Mouse (Mus musculus) MEL (cell line): Measurements from ENCODE around the gene Glmp. TPM values are rescaled to one million over a fixed set of nuclear protein-coding genes. Genes with fewer than 3 reads are reported as not detected.
A peak's percentile ranks its signal among the peaks of the same experiment; 100 is the strongest.

Experiments used
- DNase-seq: peaks from one replicate; pipeline ENCODE4 v3.0.0; 2011; ENCODE audit warnings: low read depth, low spot score
- H3K27ac ChIP-seq: 2 replicates; pipeline ENCODE4 v1.5.1; 2012; ENCODE audit warnings: low read depth, mild to moderate bottlenecking, control low read depth, low read length, moderate library complexity; ENCODE audit not compliant: control insufficient read depth
- H3K27me3 ChIP-seq, 2 experiments: fragments of 150-350 bp in 1 of 2; sonication (generic) in 1 of 2; 2 replicates each; pipeline ENCODE4 v1.6.1; 2012; ENCODE audit warnings: low read length in 2 of 2, mild to moderate bottlenecking in 2 of 2, improper control_type of control experiment in 1 of 2, moderate library complexity in 1 of 2; ENCODE audit not compliant: insufficient read depth in 2 of 2, control insufficient read depth in 1 of 2
- H3K36me3 ChIP-seq, 2 experiments: 2 replicates each; pipeline ENCODE4 v1.6.1; 2012 to 2014; ENCODE audit warnings: low read length in 2 of 2, improper control_type of control experiment in 1 of 2, inconsistent platforms in 1 of 2, mild to moderate bottlenecking in 1 of 2; ENCODE audit not compliant: insufficient read depth in 2 of 2, control insufficient read depth in 1 of 2
- H3K4me1 ChIP-seq, 2 experiments: fragments of 150-350 bp in 1 of 2; sonication (generic) in 1 of 2; 2 replicates each; pipeline ENCODE4 v1.6.1; 2012; ENCODE audit warnings: low read length in 2 of 2, improper control_type of control experiment in 1 of 2, mild to moderate bottlenecking in 1 of 2; ENCODE audit not compliant: insufficient read depth in 2 of 2, control insufficient read depth in 1 of 2
- H3K4me3 ChIP-seq, 2 experiments: fragments of 150-350 bp in 1 of 2; sonication (generic) in 1 of 2; 2 replicates each; pipeline ENCODE4 v1.5.1; 2012; ENCODE audit warnings: low read depth in 2 of 2, low read length in 2 of 2, mild to moderate bottlenecking in 2 of 2, moderate library complexity in 2 of 2, control low read depth in 1 of 2, improper control_type of control experiment in 1 of 2; ENCODE audit not compliant: control insufficient read depth in 1 of 2, insufficient read depth in 1 of 2
- H3K79me2 ChIP-seq: 2 replicates; pipeline ENCODE4 v1.6.1; 2012; ENCODE audit warnings: mild to moderate bottlenecking, low read length, moderate library complexity; ENCODE audit not compliant: control insufficient read depth, poor library complexity, insufficient read depth
- H3K9ac ChIP-seq: 2 replicates; pipeline ENCODE4 v1.6.1; 2012; ENCODE audit warnings: low read depth, mild to moderate bottlenecking, control low read depth, low read length, moderate library complexity; ENCODE audit not compliant: control insufficient read depth, poor library complexity, severe bottlenecking
- H3K9me3 ChIP-seq: fragments of 150-350 bp; sonication (generic); replicated peaks from 2 replicates; pipeline ENCODE4 v1.6.1; 2012; ENCODE audit warnings: mild to moderate bottlenecking, low read length, improper control_type of control experiment, moderate library complexity; ENCODE audit not compliant: insufficient read depth
- BHLHE40 ChIP-seq: IDR thresholded peaks from 2 replicates; pipeline ENCODE4 v1.6.1; 2012; ENCODE audit warnings: low read depth, mild to moderate bottlenecking, inconsistent platforms, low read length, improper control_type of control experiment, borderline replicate concordance
- CHD1 ChIP-seq: IDR thresholded peaks from 2 replicates; pipeline ENCODE4 v1.6.1; 2012; ENCODE audit warnings: low read depth, mild to moderate bottlenecking, inconsistent platforms, low read length, improper control_type of control experiment
- CHD2 ChIP-seq: IDR thresholded peaks from 2 replicates; pipeline ENCODE4 v1.6.1; 2011; ENCODE audit warnings: low read length, improper control_type of control experiment
- CTCF ChIP-seq, 3 experiments: IDR thresholded peaks in 2 of 3; conservative IDR thresholded peaks in 1 of 3; 2 replicates each; pipeline ENCODE4 v1.5.1; 2011 to 2012; ENCODE audit warnings: low read length in 3 of 3, low read depth in 2 of 3, mild to moderate bottlenecking in 2 of 3, improper control_type of control experiment in 1 of 3, inconsistent platforms in 1 of 3, mixed read lengths in 1 of 3, moderate library complexity in 1 of 3; ENCODE audit not compliant: control insufficient read depth in 1 of 3, insufficient read depth in 1 of 3, poor library complexity in 1 of 3, severe bottlenecking in 1 of 3
- E2F4 ChIP-seq: IDR thresholded peaks from 2 replicates; pipeline ENCODE4 v1.6.1; 2011; ENCODE audit warnings: low read depth, low read length, improper control_type of control experiment, borderline replicate concordance
- ELF1 ChIP-seq: IDR thresholded peaks from 2 replicates; pipeline ENCODE4 v1.6.1; 2014; ENCODE audit warnings: low read depth, mild to moderate bottlenecking, inconsistent platforms, low read length, improper control_type of control experiment, moderate library complexity
- ETS1 ChIP-seq: IDR thresholded peaks from 2 replicates; pipeline ENCODE4 v1.6.1; 2012; ENCODE audit warnings: low read depth, mild to moderate bottlenecking, inconsistent platforms, low read length, improper control_type of control experiment, moderate library complexity
- GATA1 ChIP-seq: IDR thresholded peaks from 2 replicates; pipeline ENCODE4 v1.6.1; 2011; ENCODE audit warnings: low read depth, low read length, improper control_type of control experiment
- JUND ChIP-seq: IDR thresholded peaks from 2 replicates; pipeline ENCODE4 v1.6.1; 2011; ENCODE audit warnings: low read depth, mild to moderate bottlenecking, improper control_type of control experiment, low read length
- KAT2A ChIP-seq: conservative IDR thresholded peaks from 2 replicates; pipeline ENCODE4 v1.6.1; 2012; ENCODE audit warnings: low read depth, low read length, improper control_type of control experiment, inconsistent platforms
- MAFK ChIP-seq: IDR thresholded peaks from 2 replicates; pipeline ENCODE4 v1.6.1; 2011; ENCODE audit warnings: low read depth, mild to moderate bottlenecking, low read length, improper control_type of control experiment, borderline replicate concordance
- MAX ChIP-seq: IDR thresholded peaks from 2 replicates; pipeline ENCODE4 v1.6.1; 2011; ENCODE audit warnings: low read length, improper control_type of control experiment
- MAZ ChIP-seq: IDR thresholded peaks from 2 replicates; pipeline ENCODE4 v1.6.1; 2012; ENCODE audit warnings: low read depth, mild to moderate bottlenecking, inconsistent platforms, low read length, improper control_type of control experiment
- MXI1 ChIP-seq: IDR thresholded peaks from 2 replicates; pipeline ENCODE4 v1.6.1; 2011; ENCODE audit warnings: mild to moderate bottlenecking, low read depth, low read length, improper control_type of control experiment
- MYB ChIP-seq: IDR thresholded peaks from 2 replicates; pipeline ENCODE4 v1.6.1; 2011; ENCODE audit warnings: mild to moderate bottlenecking, low read depth, low read length, improper control_type of control experiment
- MYC ChIP-seq: IDR thresholded peaks from 2 replicates; pipeline ENCODE4 v1.6.1; 2011; ENCODE audit warnings: low read depth, mild to moderate bottlenecking, low read length, improper control_type of control experiment, moderate library complexity
- NRF1 ChIP-seq: IDR thresholded peaks from 2 replicates; pipeline ENCODE4 v1.6.1; 2014; ENCODE audit warnings: low read depth, mild to moderate bottlenecking, inconsistent platforms, low read length, improper control_type of control experiment, moderate library complexity; ENCODE audit not compliant: poor library complexity, insufficient read depth, severe bottlenecking
- POLR2A ChIP-seq, 2 experiments: IDR thresholded peaks; 2 replicates each; pipeline ENCODE4 v1.6.1; 2011 to 2012; ENCODE audit warnings: low read length in 2 of 2, mild to moderate bottlenecking in 2 of 2, control low read depth in 1 of 2, improper control_type of control experiment in 1 of 2, low read depth in 1 of 2, moderate library complexity in 1 of 2; ENCODE audit not compliant: control insufficient read depth in 1 of 2, insufficient read depth in 1 of 2, poor library complexity in 1 of 2
- POLR2AphosphoS2 ChIP-seq: IDR thresholded peaks from 2 replicates; pipeline ENCODE4 v1.6.1; 2011; ENCODE audit warnings: low read length, improper control_type of control experiment
- POLR2AphosphoS5 ChIP-seq: IDR thresholded peaks from 2 replicates; pipeline ENCODE4 v1.6.1; 2012; ENCODE audit warnings: low read depth, borderline replicate concordance, mild to moderate bottlenecking, inconsistent platforms, low read length, moderate library complexity, mixed read lengths
- RAD21 ChIP-seq: IDR thresholded peaks from 2 replicates; pipeline ENCODE4 v1.6.1; 2011; ENCODE audit warnings: mild to moderate bottlenecking, low read depth, low read length, improper control_type of control experiment
- RCOR1 ChIP-seq: IDR thresholded peaks from 2 replicates; pipeline ENCODE4 v1.6.1; 2012; ENCODE audit warnings: low read depth, mild to moderate bottlenecking, inconsistent platforms, low read length, improper control_type of control experiment
- SIN3A ChIP-seq: IDR thresholded peaks from 2 replicates; pipeline ENCODE4 v1.6.1; 2012; ENCODE audit warnings: low read length, improper control_type of control experiment, inconsistent platforms
- SMC3 ChIP-seq: IDR thresholded peaks from 2 replicates; pipeline ENCODE4 v1.6.1; 2011; ENCODE audit warnings: low read depth, low read length, improper control_type of control experiment
- TAL1 ChIP-seq: IDR thresholded peaks from 2 replicates; pipeline ENCODE4 v1.6.1; 2012; ENCODE audit warnings: mild to moderate bottlenecking, inconsistent platforms, low read length, moderate library complexity, mixed read lengths
- TCF12 ChIP-seq: IDR thresholded peaks from 2 replicates; pipeline ENCODE4 v1.6.1; 2014; ENCODE audit warnings: low read depth, mild to moderate bottlenecking, inconsistent platforms, low read length, improper control_type of control experiment, moderate library complexity
- USF1 ChIP-seq: IDR thresholded peaks from 2 replicates; pipeline ENCODE4 v1.6.1; 2014; ENCODE audit warnings: low read depth, mild to moderate bottlenecking, inconsistent platforms, low read length, improper control_type of control experiment, moderate library complexity
- USF2 ChIP-seq, 2 experiments: IDR thresholded peaks; 2 replicates each; pipeline ENCODE4 v1.6.1; 2011 to 2012; ENCODE audit warnings: improper control_type of control experiment in 2 of 2, low read length in 2 of 2, borderline replicate concordance in 1 of 2, inconsistent platforms in 1 of 2, low read depth in 1 of 2, mild to moderate bottlenecking in 1 of 2; ENCODE audit not compliant: insufficient read depth in 1 of 2
- ZC3H11A ChIP-seq: IDR thresholded peaks from 2 replicates; pipeline ENCODE4 v1.6.1; 2012; ENCODE audit warnings: low read depth, mild to moderate bottlenecking, inconsistent platforms, low read length, improper control_type of control experiment
- ZKSCAN1 ChIP-seq: IDR thresholded peaks from 2 replicates; pipeline ENCODE4 v1.6.1; 2012; ENCODE audit warnings: low read depth, mild to moderate bottlenecking, inconsistent platforms, low read length, improper control_type of control experiment, moderate library complexity
- ZMIZ1 ChIP-seq: IDR thresholded peaks from 2 replicates; pipeline ENCODE4 v1.6.1; 2012; ENCODE audit warnings: low read depth, mild to moderate bottlenecking, inconsistent platforms, low read length, improper control_type of control experiment, moderate library complexity
- ZNF384 ChIP-seq: IDR thresholded peaks from 2 replicates; pipeline ENCODE4 v1.6.1; 2012; ENCODE audit warnings: low read depth, mild to moderate bottlenecking, inconsistent platforms, low read length, improper control_type of control experiment
- polyA plus RNA-seq, 2 experiments: library from polyadenylated mRNA; stranded (reverse) in 1 of 2; unstranded in 1 of 2; fragments of >175 nt in 1 of 2; fragments of >200 nt in 1 of 2; gene quantifications; 2 replicates each; pipeline versions ENCODE4 v1.2.1 to v1.2.4; 2012; ENCODE audit warnings: low replicate concordance in 2 of 2, low read depth in 1 of 2; ENCODE audit not compliant: insufficient read length in 2 of 2, insufficient read depth in 1 of 2, missing spikeins in 1 of 2
- total RNA-seq: library from RNA; depleted of rRNA; stranded (reverse); fragments of 300-350 nt; gene quantifications from 2 replicates; pipeline ENCODE4 v1.2.3, GENCODE M21; 2012

The Glmp gene
- total and polyA plus RNA-seq, 3 experiments, result 47.6 to 181 TPM; not detected in 1

- TF ChIP-seq MYB, result no peak
- no peak for TF ChIP-seq JUND
- TF ChIP-seq SIN3A, result peak; percentile 33; the same call in 1 of the 2 replicates
- no peak for TF ChIP-seq ZNF384
- no peak for TF ChIP-seq ZC3H11A
- no peak for TF ChIP-seq CHD2
- TF ChIP-seq POLR2AphosphoS5, result no peak
- TF ChIP-seq MYC, result peak; percentile 60; the same call in 1 of the 2 replicates
- TF ChIP-seq POLR2AphosphoS2, result no peak
- TF ChIP-seq MAZ, result no peak
- no peak for TF ChIP-seq USF2 (IDR thresholded peaks at IDR 0.05; ENCODE audit: borderline replicate concordance in 1 of 2, insufficient read depth in 1 of 2, low read depth in 1 of 2, low read length in 2 of 2)
- peak; percentile 60 to 86 (median 63) for TF ChIP-seq CTCF (IDR thresholded peaks at IDR 0.05 in 2 of 3, conservative IDR thresholded peaks at IDR 0.05 in 1 of 3; ENCODE audit: control insufficient read depth in 1 of 3, insufficient read depth in 1 of 3, low read depth in 2 of 3, low read length in 3 of 3, poor library complexity in 1 of 3, severe bottlenecking in 1 of 3)
- TF ChIP-seq ZKSCAN1, result no peak
- TF ChIP-seq ZMIZ1, result no peak
- TF ChIP-seq POLR2A (IDR thresholded peaks at IDR 0.05; ENCODE audit: control insufficient read depth in 1 of 2, insufficient read depth in 1 of 2, low read depth in 1 of 2, low read length in 2 of 2, poor library complexity in 1 of 2), result no peak
- TF ChIP-seq NRF1, result no peak
- no peak for TF ChIP-seq ELF1
- no peak for TF ChIP-seq RCOR1
- TF ChIP-seq MAFK, result no peak
- TF ChIP-seq KAT2A, result no peak
- no peak for TF ChIP-seq TAL1
- no peak for TF ChIP-seq USF1
- TF ChIP-seq ETS1, result no peak
- no peak; the same call in 1 of the 2 replicates for TF ChIP-seq RAD21
- no peak for TF ChIP-seq MXI1
- 0 out of 2 replicates have a peak, but pooled peaks have one; percentile 9 for TF ChIP-seq TCF12
- TF ChIP-seq SMC3, result peak; percentile 55
- TF ChIP-seq MAX, result no peak
- TF ChIP-seq BHLHE40, result no peak
- no peak for TF ChIP-seq E2F4
- TF ChIP-seq GATA1, result no peak
- no peak for TF ChIP-seq CHD1
- Histone ChIP-seq H3K9ac (no peak overlapping the region), H3K9me3 (no peaks in the 10 kb centered on the region), H3K79me2 (peaks cover 5% of the 10 kb centered on the region), H3K27ac (no peak overlapping the region), H3K27me3 (no peaks in the 10 kb centered on the region), H3K4me3 (no peak overlapping the region), H3K4me1 (peaks cover 2% of the 10 kb centered on the region in 2 experiments; a peak in 1 of 4 replicates), H3K36me3 (peaks cover 2 to 9% of the 10 kb centered on the region in 2 experiments; a peak in 3 of 4 replicates)
- DNase-seq, result peak; percentile 75
These were observed 32.9 kb upstream of the Glmp start for GRCm38 (mm10) chr3:88291970-88292369.
